Comparison of ENCODE assay signal across 21 mouse cellular contexts in the genomic region with DNA sequence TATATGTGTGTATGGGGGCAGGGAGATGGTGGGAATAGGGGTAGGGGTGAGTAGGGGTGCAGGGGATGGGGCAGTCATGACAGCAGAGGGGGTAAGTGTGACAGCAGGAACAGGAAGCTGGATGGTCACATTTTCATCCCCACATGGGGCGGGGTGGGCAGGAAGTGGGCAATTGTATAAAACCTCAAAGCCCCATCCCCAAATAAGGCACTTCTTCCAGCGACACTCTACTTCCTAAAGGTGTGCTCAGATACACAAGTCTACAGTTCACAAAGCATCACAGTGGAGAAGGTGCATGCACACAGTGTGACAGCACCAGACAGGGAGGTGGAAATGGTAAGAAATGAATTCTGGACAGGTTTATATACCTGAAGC. TPM values are rescaled to one million over a fixed set of nuclear protein-coding genes. Genes with fewer than 3 reads are reported as not detected.
"Had no signal": no experiment of that assay in that cellular context is flagged by ENCODE, and none has a peak within 500 bp of the region (broad histone marks: within the 10 kb centered on the region; RNA-seq: fewer than 3 reads in every experiment).

No protein-coding gene starts in this region.

- DNase-seq: kidney, adult 2 months; kidney, postnatal 36 days; liver; liver, embryonic 13.5 days; liver, postnatal 0 days; thymus, adult 2 months; thymus, postnatal 25 days had no signal

- ATAC-seq: intestine, embryonic 16.5 days; liver, postnatal 0 days had no signal

- H3K27me3 ChIP-seq: lung, embryonic 15.5 days; neural tube, embryonic 12.5 days; stomach, embryonic 15.5 days had no signal

- H3K9me3 ChIP-seq: kidney, embryonic 15.5 days; limb, embryonic 12.5 days; liver, embryonic 13.5 days; lung, embryonic 15.5 days; neural tube, embryonic 12.5 days; stomach, embryonic 15.5 days had no signal

- H3K4me2 ChIP-seq: kidney, embryonic 15.5 days; liver, embryonic 13.5 days; lung, embryonic 15.5 days; neural tube, embryonic 12.5 days; stomach, embryonic 15.5 days had no signal

- H3K27ac ChIP-seq: kidney, embryonic 15.5 days; limb, embryonic 12.5 days; liver, embryonic 13.5 days; lung, embryonic 15.5 days; neural tube, embryonic 12.5 days; stomach, embryonic 15.5 days had no signal

- H3K4me1 ChIP-seq: liver, embryonic 13.5 days; neural tube, embryonic 12.5 days; stomach, embryonic 15.5 days had no signal

- H3K36me3 ChIP-seq: kidney, embryonic 15.5 days; limb, embryonic 12.5 days; liver, embryonic 13.5 days; lung, embryonic 15.5 days; neural tube, embryonic 12.5 days; stomach, embryonic 15.5 days had no signal

- H3K4me3 ChIP-seq: kidney, embryonic 15.5 days; limb, embryonic 12.5 days; liver, embryonic 13.5 days; lung, embryonic 15.5 days; neural tube, embryonic 12.5 days; stomach, embryonic 15.5 days had no signal

- H3K9ac ChIP-seq: kidney, embryonic 15.5 days; liver, embryonic 13.5 days; liver, postnatal 0 days; lung, embryonic 15.5 days; stomach, embryonic 15.5 days had no signal

RNA-seq across cellular contexts. Expression of a gene that starts 11.3 kb away (rescaled TPM):
- total RNA-seq: left cerebral cortex, postnatal 36 days; monocyte, adult 5-6 weeks had no signal

RNA-seq across cellular contexts. Expression of a gene that starts 22.4 kb away (rescaled TPM):
- total RNA-seq: layer of hippocampus, adult 8-10 months; layer of hippocampus, postnatal 14 days; left cerebral cortex, postnatal 36 days; monocyte, adult 5-6 weeks had no signal
- polyA plus RNA-seq: intestine, embryonic 16.5 days; kidney, adult 2 months; kidney, embryonic 15.5 days; limb, embryonic 12.5 days; liver, embryonic 13.5 days; liver, postnatal 0 days; lung, embryonic 15.5 days; midbrain, embryonic 14.5 days; neural tube, embryonic 12.5 days; spleen, adult 2 months; stomach, embryonic 15.5 days; testis, adult 2 months; thymus, adult 2 months had no signal

RNA-seq across cellular contexts. Expression of a gene that starts 34.4 kb away (rescaled TPM):
- total RNA-seq: layer of hippocampus, adult 8-10 months; left cerebral cortex, postnatal 36 days; monocyte, adult 5-6 weeks had no signal
- polyA plus RNA-seq: kidney, adult 2 months; limb, embryonic 12.5 days; liver, postnatal 0 days; midbrain, embryonic 14.5 days; neural tube, embryonic 12.5 days; thymus, adult 2 months had no signal

RNA-seq across cellular contexts. Expression of a gene that starts 42.5 kb away (rescaled TPM):
- total RNA-seq: layer of hippocampus, adult 8-10 months; layer of hippocampus, postnatal 14 days; left cerebral cortex, postnatal 36 days; monocyte, adult 5-6 weeks had no signal
- polyA plus RNA-seq: intestine, embryonic 16.5 days; kidney, adult 2 months; kidney, embryonic 15.5 days; limb, embryonic 12.5 days; liver, embryonic 13.5 days; liver, postnatal 0 days; lung, embryonic 15.5 days; midbrain, embryonic 14.5 days; neural tube, embryonic 12.5 days; spleen, adult 2 months; stomach, embryonic 15.5 days; thymus, adult 2 months; urinary bladder, adult 2 months had no signal
